Mouse (Mus musculus) liver, embryonic 11.5 days (tissue): ENCODE data around the gene Ccdc186. TPM values are rescaled to one million over a fixed set of nuclear protein-coding genes. Genes with fewer than 3 reads are reported as not detected.

Experiments
- ATAC-seq: fragments of 200-750 bp; cut with Nextera tagmentation; replicated peaks from 2 replicates; pipeline ENCODE4 v1.8.0; 2017; ENCODE audit warnings: moderate number of reproducible peaks, mild to moderate bottlenecking, moderate TSS enrichment, moderate library complexity; ENCODE audit not compliant: low FRiP score
- DNase-seq: peaks from one replicate; pipeline ENCODE4 v3.0.0-alpha.2; 2017; ENCODE audit warnings: low spot score
- H3K27ac ChIP-seq: fragments of 300-500 bp; sonication (generic); 2 replicates; pipeline ENCODE4 v1.5.1; 2014; ENCODE audit warnings: mild to moderate bottlenecking, low read depth, low read length, control low read depth
- H3K27me3 ChIP-seq: fragments of 300-500 bp; sonication (generic); replicated peaks from 2 replicates; pipeline ENCODE4 v1.6.1; 2014; ENCODE audit warnings: low read length, mixed read lengths; ENCODE audit not compliant: control insufficient read depth, insufficient read depth
- H3K36me3 ChIP-seq: fragments of 300-500 bp; sonication (generic); 2 replicates; pipeline ENCODE4 v1.6.1; 2014; ENCODE audit warnings: mild to moderate bottlenecking, low read length, moderate library complexity, mixed read lengths; ENCODE audit not compliant: control insufficient read depth, insufficient read depth
- H3K4me1 ChIP-seq: fragments of 300-500 bp; sonication (generic); replicated peaks from 2 replicates; pipeline ENCODE4 v1.6.1; 2014; ENCODE audit warnings: low read length, mixed read lengths; ENCODE audit not compliant: control insufficient read depth, insufficient read depth
- H3K4me2 ChIP-seq: fragments of 300-500 bp; sonication (generic); 2 replicates; pipeline ENCODE4 v1.6.1; 2014; ENCODE audit warnings: mild to moderate bottlenecking, control low read depth, moderate library complexity
- H3K4me3 ChIP-seq: fragments of 300-500 bp; sonication (generic); 2 replicates; pipeline ENCODE4 v1.5.1; 2014; ENCODE audit warnings: low read depth, low read length, control low read depth
- H3K9ac ChIP-seq: fragments of 300-500 bp; sonication (generic); 2 replicates; pipeline ENCODE4 v1.6.1; 2014; ENCODE audit warnings: low read depth, low read length, control low read depth
- H3K9me3 ChIP-seq: fragments of 300-500 bp; sonication (generic); 2 replicates; pipeline ENCODE4 v1.6.1; 2016; ENCODE audit warnings: low read length, inconsistent platforms, mixed read lengths; ENCODE audit not compliant: control insufficient read depth
- WGBS: fragments of 180-500 bp; shearing (Covaris S2); extraction: QIAGEN DNeasy Blood & Tissue Kit; methylation state at CpG from one replicate; pipeline ENCODE4 v1.1.7; 2014; 5-methylcytosine and 5-hydroxymethylcytosine counted together
- polyA plus RNA-seq: library from polyadenylated mRNA; unstranded; fragments of >200 nt; fragmentation: Nextera tagmentation; extraction: Ambion mirVana; gene quantifications from 2 replicates; pipeline ENCODE4 v1.2.1, GENCODE M21; 2014

The Ccdc186 gene
- polyA plus RNA-seq, 1 experiment from 2014 or later = 10.9 TPM

- Histone ChIP-seq H3K9me3 (no peaks in the 10 kb centered on the region), H3K27me3 (peaks cover 21% of the 10 kb centered on the region), H3K36me3 (no peaks in the 10 kb centered on the region), H3K4me3 (no peak overlapping the region), H3K9ac (no peak overlapping the region), H3K4me2 (no peak overlapping the region), H3K27ac (no peak overlapping the region), H3K4me1 (peaks cover 7% of the 10 kb centered on the region; the same call in 1 of the 2 replicates)
- ATAC-seq = no peak
- no peak for DNase-seq
- WGBS = 71% methylated on average over 7 of the region's 7 CpGs
Measured at GRCm38 (mm10) chr19:56772158-56772557, 49.8 kb downstream of the Ccdc186 start.

GRCm38 (mm10) chr19:56769024-56769423 lies 53.0 kb downstream of the Ccdc186 start:
- DNase-seq (no peak), ATAC-seq (no peak)
- Histone ChIP-seq H3K9me3 (no peaks in the 10 kb centered on the region), H3K4me2 (no peak overlapping the region), H3K4me1 (no peaks in the 10 kb centered on the region), H3K4me3 (no peak overlapping the region), H3K9ac (no peak overlapping the region), H3K27me3 (no peaks in the 10 kb centered on the region), H3K36me3 (no peaks in the 10 kb centered on the region), H3K27ac (no peak overlapping the region)
- WGBS = 82% methylated on average over 9 of the region's 9 CpGs

- Histone ChIP-seq H3K9me3 (no peaks in the 10 kb centered on the region), H3K4me3 (no peak overlapping the region), H3K9ac (no peak overlapping the region), H3K27ac (no peak overlapping the region), H3K36me3 (no peaks in the 10 kb centered on the region), H3K4me1 (no peaks in the 10 kb centered on the region), H3K27me3 (no peaks in the 10 kb centered on the region), H3K4me2 (no peak overlapping the region)
- no peak for ATAC-seq
- WGBS = 88% methylated on average over 4 of the region's 4 CpGs
- no peak for DNase-seq
Measured at GRCm38 (mm10) chr19:56762686-56763085, 59.3 kb downstream of the Ccdc186 start.

- no peak for ATAC-seq
- WGBS = 75% methylated on average over 2 of the region's 2 CpGs
- H3K27me3 ChIP-seq = no peaks in the 10 kb centered on the region
Measured at GRCm38 (mm10) chr19:56761727-56762126, 60.3 kb downstream of the Ccdc186 start.

DNA sequence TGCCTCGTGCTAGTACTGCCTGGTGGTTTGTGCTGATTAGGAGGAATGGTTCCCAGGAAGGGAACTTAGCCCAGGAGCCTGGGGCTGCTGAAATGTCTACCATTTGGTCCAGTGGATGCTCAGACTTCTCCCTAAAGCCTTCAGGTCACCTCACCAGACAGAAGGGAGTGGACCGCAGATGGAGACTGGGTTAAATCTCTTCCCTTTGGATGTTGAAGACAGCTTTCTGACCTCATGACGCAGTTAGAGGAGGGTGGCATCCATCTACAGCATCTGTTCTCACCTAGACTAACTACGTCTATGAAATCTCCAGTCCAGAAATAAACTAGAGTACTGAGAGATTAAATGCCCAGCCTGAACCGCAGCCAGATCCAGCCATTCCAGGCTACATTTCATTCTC lies 60.9 kb downstream of the Ccdc186 start:
- Histone ChIP-seq H3K9me3 (no peaks in the 10 kb centered on the region), H3K36me3 (no peaks in the 10 kb centered on the region), H3K27ac (no peak overlapping the region), H3K4me3 (no peak overlapping the region), H3K4me1 (no peaks in the 10 kb centered on the region), H3K9ac (no peak overlapping the region), H3K4me2 (no peak overlapping the region), H3K27me3 (no peaks in the 10 kb centered on the region)
- WGBS = 83% methylated on average over 5 of the region's 5 CpGs
- no peak for DNase-seq
- ATAC-seq = no peak

More at GRCm38 (mm10) chr19:56761727-56762126, 60.3 kb downstream of the Ccdc186 start:
- no peak for DNase-seq
- H3K27ac ChIP-seq = no peak overlapping the region
- no peak overlapping the region for H3K4me3 ChIP-seq
- no peaks in the 10 kb centered on the region for H3K36me3 ChIP-seq
- no peaks in the 10 kb centered on the region for H3K4me1 ChIP-seq
- no peak overlapping the region for H3K9ac ChIP-seq
- H3K4me2 ChIP-seq = no peak overlapping the region
- no peaks in the 10 kb centered on the region for H3K9me3 ChIP-seq

DNA sequence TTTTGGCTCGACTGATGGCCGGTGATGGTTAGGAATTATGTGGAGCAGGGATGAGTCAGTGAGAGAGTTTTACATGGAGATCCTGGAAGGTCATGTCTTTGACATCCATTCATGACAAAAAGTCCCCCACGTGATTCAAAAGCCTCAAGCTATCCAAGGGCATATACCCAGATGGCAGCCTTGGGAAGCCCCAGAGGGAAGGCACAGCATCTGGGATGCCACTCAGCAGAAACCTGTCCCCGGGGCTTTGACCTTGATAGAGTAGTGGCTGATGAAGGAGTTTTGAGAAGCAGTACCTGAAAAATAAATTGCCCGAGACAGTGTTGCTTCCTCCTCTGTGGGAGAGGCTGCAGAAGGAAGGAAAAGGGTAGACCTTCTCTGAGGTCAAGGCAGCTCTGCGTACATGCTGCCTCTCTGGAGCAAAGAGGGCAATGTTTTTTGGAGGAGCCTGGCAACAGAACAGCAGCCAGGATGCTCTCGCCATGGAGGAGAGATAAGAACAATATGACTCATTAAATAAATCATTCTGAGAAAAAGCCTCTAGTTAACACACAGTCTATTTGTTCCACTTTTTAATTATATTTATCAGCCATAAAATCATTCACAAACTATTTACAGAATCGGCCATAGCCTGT lies 61.6 kb downstream of the Ccdc186 start:
- Histone ChIP-seq H3K9ac (no peak overlapping the region), H3K27ac (no peak overlapping the region), H3K4me3 (no peak overlapping the region), H3K36me3 (no peaks in the 10 kb centered on the region), H3K4me1 (no peaks in the 10 kb centered on the region), H3K27me3 (no peaks in the 10 kb centered on the region), H3K9me3 (no peaks in the 10 kb centered on the region), H3K4me2 (no peak overlapping the region)
- 72% methylated on average over 8 of the region's 8 CpGs for WGBS
- no peak for ATAC-seq
- DNase-seq = no peak

- no peak for ATAC-seq
Measured at GRCm38 (mm10) chr19:56759740-56760139, 62.2 kb downstream of the Ccdc186 start.

DNA sequence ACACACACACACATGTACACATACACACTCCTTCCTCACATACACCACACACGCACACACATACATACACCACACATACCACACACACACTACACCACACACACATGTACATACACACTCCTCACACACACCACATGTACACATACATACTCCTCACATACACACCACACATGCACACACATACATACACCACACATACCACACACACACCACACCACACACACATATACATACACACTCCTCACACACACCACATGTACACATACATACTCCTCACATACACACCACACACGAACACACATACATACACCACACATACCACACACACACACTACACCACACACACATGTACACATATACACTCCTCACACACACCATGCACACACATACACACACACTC lies 63.7 kb downstream of the Ccdc186 start:
- H3K4me1 ChIP-seq = no peaks in the 10 kb centered on the region
- H3K9ac ChIP-seq = no peak overlapping the region
- WGBS = 93% methylated on average over 2 of the region's 2 CpGs
- DNase-seq = no peak
- ATAC-seq = no peak
- no peaks in the 10 kb centered on the region for H3K27me3 ChIP-seq
- H3K27ac ChIP-seq = no peak overlapping the region
- no peak overlapping the region for H3K4me2 ChIP-seq
- no peaks in the 10 kb centered on the region for H3K36me3 ChIP-seq
- H3K9me3 ChIP-seq = no peaks in the 10 kb centered on the region
- no peak overlapping the region for H3K4me3 ChIP-seq

More at GRCm38 (mm10) chr19:56759740-56760139, 62.2 kb downstream of the Ccdc186 start:
- DNase-seq = no peak
- Histone ChIP-seq H3K9me3 (no peaks in the 10 kb centered on the region), H3K4me2 (no peak overlapping the region), H3K4me3 (no peak overlapping the region), H3K27me3 (no peaks in the 10 kb centered on the region), H3K36me3 (no peaks in the 10 kb centered on the region), H3K27ac (no peak overlapping the region), H3K4me1 (no peaks in the 10 kb centered on the region), H3K9ac (no peak overlapping the region)
- 84% methylated on average over 4 of the region's 4 CpGs for WGBS

- H3K4me3 ChIP-seq = no peak overlapping the region
- DNase-seq (no peak), ATAC-seq (no peak)
- no peaks in the 10 kb centered on the region for H3K9me3 ChIP-seq
- H3K4me1 ChIP-seq = no peaks in the 10 kb centered on the region
- H3K27me3 ChIP-seq = no peaks in the 10 kb centered on the region
- WGBS = 76% methylated on average over 10 of the region's 10 CpGs
- no peak overlapping the region for H3K27ac ChIP-seq
- no peaks in the 10 kb centered on the region for H3K36me3 ChIP-seq
- H3K9ac ChIP-seq = no peak overlapping the region
- no peak overlapping the region for H3K4me2 ChIP-seq
Measured at GRCm38 (mm10) chr19:56756412-56756811, 65.6 kb downstream of the Ccdc186 start.
